In genomic region chr10:84823621-84824020, GRCm38 (mm10) we compare ENCODE assay signal across 11 mouse cellular contexts.
A peak's percentile ranks its signal among the peaks of the same experiment; 100 is the strongest.
DNase-seq lines count a peak whose midpoint lies in the region; ATAC-seq lines count a peak whose summit lies in the region.
"Had no signal": no experiment of that assay in that cellular context is flagged by ENCODE, and none has a peak within 500 bp of the region (broad histone marks: within the 10 kb centered on the region; RNA-seq: fewer than 3 reads in every experiment).

No protein-coding gene starts in this region.

- ATAC-seq in forebrain, embryonic 14.5 days, result peak; percentile 21; the same call in 1 of the 2 replicates

- H3K4me2 ChIP-seq in forebrain, embryonic 14.5 days (ENCODE audit: low read length), result 0 out of 2 replicates have a peak overlapping the region, but pooled peaks have one; percentile 12
- H3K4me2 ChIP-seq: embryonic facial prominence, embryonic 12.5 days; stomach, embryonic 15.5 days had no signal

- intact Hi-C loops in left cerebral cortex, postnatal 4 days (cut with DNase I), result no loop called here

- peaks cover 13% of the 10 kb centered on the region for H3K4me1 ChIP-seq in forebrain, embryonic 14.5 days (ENCODE audit: control insufficient read depth, insufficient read depth, low read length)

- DNase-seq in left cerebral cortex, postnatal 4 days, result peak; percentile 40
- DNase-seq in left cerebral cortex, adult 8-10 months (ENCODE audit: low spot score in 2 of 2), result no peak
- DNase-seq in forebrain, embryonic 14.5 days (ENCODE audit: low spot score), result peak; percentile 23
- DNase-seq in heart, postnatal 4 days, result peak; percentile 48
- peak; percentile 29 to 63 for DNase-seq in kidney, postnatal 36 days
- no peak for DNase-seq in cerebellum, postnatal 25 days
- DNase-seq in embryo, embryonic 10 days (ENCODE audit: low spot score), result no peak
- no peak for DNase-seq in thymus, postnatal 36 days
- DNase-seq: adrenal gland, adult 8-10 months had no signal

- H3K36me3 ChIP-seq in forebrain, embryonic 14.5 days (ENCODE audit: control insufficient read depth, insufficient read depth, low read length), result no peaks in the 10 kb centered on the region
- H3K36me3 ChIP-seq: embryonic facial prominence, embryonic 12.5 days; stomach, embryonic 15.5 days had no signal

- H3K27ac ChIP-seq in forebrain, embryonic 14.5 days (ENCODE audit: low read depth, low read length), result no peak overlapping the region; the same call in 1 of the 2 replicates
- H3K27ac ChIP-seq: embryonic facial prominence, embryonic 12.5 days; stomach, embryonic 15.5 days had no signal

- 20% methylated on average over 4 of the region's 4 CpGs for WGBS in forebrain, embryonic 14.5 days

- no peaks in the 10 kb centered on the region for H3K27me3 ChIP-seq in forebrain, embryonic 14.5 days (replicated peaks; ENCODE audit: control insufficient read depth, insufficient read depth, low read length)
- H3K27me3 ChIP-seq: embryonic facial prominence, embryonic 12.5 days; stomach, embryonic 15.5 days had no signal

- no peaks in the 10 kb centered on the region for H3K9me3 ChIP-seq in forebrain, embryonic 14.5 days (replicated peaks; ENCODE audit: control insufficient read depth, low read length)
- H3K9me3 ChIP-seq: embryonic facial prominence, embryonic 12.5 days; stomach, embryonic 15.5 days had no signal

- H3K9ac ChIP-seq in forebrain, embryonic 14.5 days (ENCODE audit: low read length), result no peak overlapping the region
- H3K9ac ChIP-seq: embryonic facial prominence, embryonic 12.5 days; stomach, embryonic 15.5 days had no signal

- H3K4me3 ChIP-seq in forebrain, embryonic 14.5 days (ENCODE audit: low read depth, low read length), result no peak overlapping the region
- H3K4me3 ChIP-seq: embryonic facial prominence, embryonic 12.5 days; stomach, embryonic 15.5 days had no signal

Comparison
In these comparisons a context has a peak if more than half of its experiments do, and no peak if none do; other contexts are left out.
1. DNase-seq: peak in left cerebral cortex, postnatal 4 days (single experiment), forebrain, embryonic 14.5 days (single experiment), heart, postnatal 4 days (single experiment) and kidney, postnatal 36 days (2 of 2); none in left cerebral cortex, adult 8-10 months (0 of 2), cerebellum, postnatal 25 days (0 of 2), embryo, embryonic 10 days (single experiment) and thymus, postnatal 36 days (0 of 2).